In genomic region chr5:48038033-48038432, GRCm38 (mm10) we compare ENCODE assay signal across 7 mouse cellular contexts. TPM values are rescaled to one million over a fixed set of nuclear protein-coding genes. Genes with fewer than 3 reads are reported as not detected.
DNase-seq lines count a peak whose midpoint lies in the region; ATAC-seq and TF ChIP-seq lines count a peak whose summit lies in the region.

No protein-coding gene starts in this region.

- intact Hi-C loops in left cerebral cortex, adult 2 months (cut with DNase I), result loop anchor here (2.0 kb wide), 1 partner anchor 99 kb away; no protein-coding TSS in a partner anchor

- H3K9ac ChIP-seq in stomach, postnatal 0 days (ENCODE audit: low read length), result no peak overlapping the region

- no peak overlapping the region for H3K27ac ChIP-seq in left cerebral cortex, adult 2 months
- no peak overlapping the region for H3K27ac ChIP-seq in stomach, postnatal 0 days (replicated peaks)

- no peak for DNase-seq in left cerebral cortex, adult 2 months (ENCODE audit: extremely low spot score in 1 of 2, low spot score in 2 of 2)
- DNase-seq in left cerebral cortex, adult 11 months (ENCODE audit: low spot score), result no peak
- peak; percentile 6 for DNase-seq in ZHBTc4 (ENCODE audit: low read depth, low spot score)
- peak; percentile 38 for DNase-seq in embryo, embryonic 9.5 days (ENCODE audit: extremely low spot score)
- DNase-seq in kidney, postnatal 4 days, result peak; percentile 38 to 45
- no peak for DNase-seq in stomach, postnatal 0 days (ENCODE audit: low spot score)

- no peak for ATAC-seq in stomach, postnatal 0 days (ENCODE audit: low FRiP score, low TSS enrichment)
- no peak; the same call in 1 of the 2 replicates for ATAC-seq in granulocyte monocyte progenitor cell, adult 5-6 weeks (replicated peaks; ENCODE audit: poor library complexity, severe bottlenecking)

- no peak overlapping the region for H3K4me3 ChIP-seq in left cerebral cortex, adult 2 months
- no peak overlapping the region for H3K4me3 ChIP-seq in stomach, postnatal 0 days (ENCODE audit: low read depth, low read length)

- peak; percentile 49 for TF ChIP-seq CTCF in left cerebral cortex, adult 2 months (IDR thresholded peaks at IDR 0.05)
- peak; percentile 64 for TF ChIP-seq CTCF in stomach, postnatal 0 days (IDR thresholded peaks at IDR 0.05; ENCODE audit: low read depth)

- H3K36me3 ChIP-seq in stomach, postnatal 0 days (ENCODE audit: control insufficient read depth, insufficient read depth, low read length), result no peaks in the 10 kb centered on the region

- no peaks in the 10 kb centered on the region for H3K4me1 ChIP-seq in stomach, postnatal 0 days (replicated peaks; ENCODE audit: control insufficient read depth, insufficient read depth)

- 52% methylated on average over 5 of the region's 5 CpGs for WGBS in stomach, postnatal 0 days

- no peak for TF ChIP-seq EP300 in stomach, postnatal 0 days (optimal IDR thresholded peaks at IDR 0.05)

- H3K27me3 ChIP-seq in stomach, postnatal 0 days (ENCODE audit: control insufficient read depth, insufficient read depth, low read length), result no peaks in the 10 kb centered on the region

- H3K4me2 ChIP-seq in stomach, postnatal 0 days (replicated peaks; ENCODE audit: low read depth), result no peak overlapping the region

- no peaks in the 10 kb centered on the region for H3K9me3 ChIP-seq in stomach, postnatal 0 days (ENCODE audit: control insufficient read depth, low read length)

RNA-seq across cellular contexts. Expression of gene Slit2, which starts 55.1 kb away (rescaled TPM):
- total RNA-seq in left cerebral cortex, adult 2 months (2021), result 10 to 100 TPM; 39.4 to 41.2 TPM
- polyA plus RNA-seq in stomach, postnatal 0 days (2015; fragmentation: Nextera tagmentation; extraction: Ambion mirVana), result 7.8 and 9.1 TPM in 2 replicates
- 0.28 TPM in 1 of 2 replicates, not detected in the other for total RNA-seq in granulocyte monocyte progenitor cell, adult 5-6 weeks (2014; fragmentation: Nextera tagmentation)
- total RNA-seq in granulocyte monocyte progenitor cell, adult 5-6 weeks (2017), result not detected in 2 replicates

Comparison
In these comparisons a context has a peak if more than half of its experiments do, and no peak if none do; other contexts are left out.
1. DNase-seq: peak in ZHBTc4 (single experiment), embryo, embryonic 9.5 days (single experiment) and kidney, postnatal 4 days (2 of 2); none in left cerebral cortex, adult 2 months (0 of 2), left cerebral cortex, adult 11 months (single experiment) and stomach, postnatal 0 days (single experiment).
2. RNA of gene Slit2, which starts 55.1 kb away (total RNA-seq): 39.4 to 41.2 TPM in left cerebral cortex, adult 2 months; 0.28 TPM in granulocyte monocyte progenitor cell, adult 5-6 weeks; every median in the first group is over 10 times any median in the second.